Mouse (Mus musculus) retina, postnatal 7 days (tissue): Measurements from ENCODE around the gene Wnt10b.

ENCODE experiments used
- DNase-seq: peaks from one replicate; pipeline ENCODE4 v3.0.0-alpha.2; 2012; ENCODE audit warnings: low read depth, low spot score

The Wnt10b gene

DNA sequence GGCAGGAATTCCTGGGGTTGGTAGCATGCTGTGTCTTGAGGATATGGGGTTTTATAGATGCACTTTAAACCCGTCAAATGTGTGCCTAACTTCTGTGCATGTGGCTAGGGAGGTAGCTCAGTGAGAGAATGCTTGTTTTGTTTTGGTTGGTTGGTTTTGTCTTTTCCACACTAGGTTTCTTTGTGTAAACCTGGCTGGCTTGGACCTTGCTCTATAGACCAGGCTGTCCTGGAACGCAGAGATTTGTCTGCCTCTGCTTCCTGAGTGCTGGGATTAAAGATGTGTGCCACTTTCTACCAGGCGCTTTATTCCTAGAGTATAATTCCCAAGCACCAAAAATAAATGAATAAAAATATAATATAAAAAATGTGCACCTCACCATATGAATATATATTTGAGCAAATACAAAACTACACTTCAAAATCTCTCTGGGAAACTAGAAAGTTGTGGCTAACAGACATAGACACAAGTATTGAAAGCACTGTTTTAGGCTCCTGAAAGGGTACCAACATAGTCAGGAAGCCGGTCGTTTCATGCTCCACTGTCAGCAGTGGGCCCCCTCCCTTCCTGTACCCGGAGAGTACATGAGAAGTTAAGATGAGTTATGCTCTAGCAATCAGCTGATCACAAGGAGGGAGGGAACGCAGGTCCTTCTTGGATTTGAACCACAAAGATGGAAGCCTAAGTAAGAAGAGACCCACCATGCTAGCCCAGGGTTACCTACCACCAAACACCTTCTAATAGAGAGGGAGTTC is 48.0 kb downstream of the Wnt10b start:
- no peak for DNase-seq

DNA sequence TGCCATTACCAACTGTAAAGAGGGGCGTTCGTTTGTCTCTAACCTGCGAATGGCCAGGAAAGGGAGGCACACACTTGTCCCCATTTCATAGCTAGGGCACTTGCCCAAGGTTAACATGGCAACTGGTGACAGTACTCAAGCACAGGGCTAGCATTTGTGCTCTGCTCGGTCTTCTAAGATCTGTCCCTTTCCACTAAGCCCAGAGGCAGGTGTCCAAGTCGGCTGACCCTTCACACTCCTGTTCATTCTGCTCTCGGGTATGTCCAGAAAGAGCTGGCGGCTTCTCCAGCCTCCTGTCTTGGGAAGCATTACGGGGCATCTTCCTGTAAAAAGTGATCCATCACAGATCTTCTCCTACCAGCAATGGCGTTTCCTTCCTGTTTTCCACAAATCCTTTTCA is 49.6 kb downstream of the Wnt10b start:
- DNase-seq = no peak

- DNase-seq = no peak
Measured at GRCm38 (mm10) chr15:98727443-98728321, 50.3 kb downstream of the Wnt10b start, which contains the start of gene Fkbp11. Fkbp11 (minus strand) TSS chr15:98728198.

DNA sequence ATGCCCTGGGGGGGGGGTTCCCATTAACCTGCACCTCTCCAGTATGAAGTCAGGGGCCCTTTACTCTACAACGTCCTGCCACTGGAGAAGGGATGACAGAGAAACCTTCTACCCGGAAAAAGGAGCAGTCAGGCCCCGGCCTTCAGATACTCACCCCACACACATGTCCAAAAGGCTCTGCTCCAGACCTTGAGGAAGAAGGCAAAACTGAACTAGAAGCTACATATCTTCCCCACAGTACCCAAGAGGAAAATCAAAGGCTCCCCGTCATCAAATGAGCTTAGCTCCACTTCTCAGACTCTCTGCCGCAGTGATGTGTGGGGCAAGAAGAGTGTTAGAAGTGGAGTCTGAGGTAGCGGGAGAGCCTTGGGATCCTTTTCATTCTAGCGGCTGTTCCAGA is 51.2 kb downstream of the Wnt10b start:
- no peak for DNase-seq

DNA sequence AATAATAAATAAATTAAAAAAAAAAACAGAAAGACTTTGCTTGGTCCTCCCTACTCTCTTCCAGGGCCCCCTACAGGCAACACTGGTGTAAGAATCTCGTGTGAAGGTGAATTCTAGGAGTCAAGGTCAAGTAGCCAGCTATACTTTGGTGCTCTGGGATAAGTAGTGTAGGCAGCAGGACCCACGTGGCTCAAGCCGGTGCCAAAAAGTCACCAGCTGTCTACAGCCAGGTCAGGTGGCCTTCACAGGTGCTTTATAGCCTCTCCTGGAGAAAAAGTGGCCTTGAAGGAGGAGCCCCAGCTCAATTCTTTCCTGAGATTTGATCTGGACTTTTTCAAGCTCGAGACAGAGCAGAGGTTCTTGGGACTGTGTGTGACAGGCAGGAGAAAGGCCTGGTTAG is 51.9 kb downstream of the Wnt10b start:
- no peak for DNase-seq

DNA sequence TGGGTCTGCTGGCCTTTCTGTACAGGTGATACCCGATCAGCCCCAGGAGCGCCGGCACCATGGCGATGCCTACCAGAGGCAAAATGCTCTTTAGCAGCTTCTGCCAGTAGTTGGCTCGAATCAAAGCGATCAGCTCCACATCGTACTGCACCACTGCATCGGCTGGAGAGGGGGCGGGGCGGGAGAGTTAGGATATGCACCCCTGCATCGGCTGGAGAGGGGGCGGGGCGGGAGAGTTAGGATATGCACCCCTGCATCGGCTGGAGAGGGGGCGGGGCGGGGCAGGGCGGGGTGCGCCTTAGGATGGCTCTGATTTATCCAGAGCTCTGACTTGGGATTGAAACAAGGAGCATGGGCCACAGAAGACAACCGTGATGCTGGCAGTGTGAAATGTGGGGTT is 53.5 kb downstream of the Wnt10b start:
- no peak for DNase-seq

- no peak for DNase-seq
Measured at GRCm38 (mm10) chr15:98722854-98723253, 55.1 kb downstream of the Wnt10b start.

- no peak for DNase-seq
Measured at GRCm38 (mm10) chr15:98722191-98722590, 55.8 kb downstream of the Wnt10b start.
